Mouse (Mus musculus) retina, embryonic 14.5 days (tissue): Measurements from ENCODE around the gene Ubxn2a.

Experiments
- DNase-seq: peaks from one replicate; pipeline ENCODE4 v3.0.0-alpha.2; 2015; ENCODE audit warnings: low spot score

The Ubxn2a gene

DNA sequence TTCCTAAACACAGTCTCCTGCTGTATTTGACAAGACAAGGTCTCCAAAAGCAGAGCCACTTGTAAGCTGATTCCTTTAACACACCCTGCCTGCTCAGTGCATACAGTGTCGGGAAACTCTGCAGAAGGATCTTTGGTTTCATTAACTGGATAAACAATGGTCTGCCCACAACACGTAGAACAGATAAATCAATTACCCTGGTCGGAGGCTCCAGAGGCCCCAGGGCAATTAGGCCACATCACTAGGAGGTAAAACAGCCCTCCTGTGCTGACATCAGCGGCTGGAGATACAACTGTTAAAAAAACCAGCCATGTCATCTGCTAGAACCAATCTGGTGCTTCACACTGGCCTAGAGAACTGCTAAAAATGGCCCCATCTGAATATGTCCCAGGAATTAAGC lies 70.5 kb downstream of the Ubxn2a start:
- DNase-seq: no peak
